Mouse (Mus musculus): ENCODE measurements around the gene Lrba.

The Lrba gene

DNA sequence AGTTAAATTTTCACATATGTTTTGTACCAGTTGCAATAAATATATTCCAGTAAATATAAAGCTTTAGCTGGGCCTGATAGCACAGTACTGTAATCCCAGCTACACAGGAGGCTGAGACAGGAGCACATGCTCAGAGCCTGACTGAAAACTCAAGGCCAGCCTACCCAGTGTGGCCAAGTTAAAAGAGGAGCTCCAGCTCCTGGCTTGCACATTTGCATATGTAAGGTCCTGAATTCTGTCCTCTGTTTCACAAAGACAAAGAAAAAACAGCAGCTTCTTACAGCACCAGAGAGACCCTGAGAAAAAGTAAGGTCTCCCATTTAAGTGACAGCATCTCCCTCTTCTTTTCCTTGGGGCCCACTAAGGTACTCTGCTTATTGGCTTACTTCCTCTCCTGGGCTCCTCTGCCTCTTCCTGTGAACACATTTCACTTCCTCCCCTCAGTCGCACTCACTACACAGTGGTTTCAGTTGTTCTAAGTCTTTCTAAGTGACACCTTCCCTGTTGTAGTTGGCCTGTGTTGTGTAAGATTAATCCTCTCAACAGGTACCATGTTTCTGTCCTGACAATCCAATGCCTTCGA, 453.2 kb downstream of the Lrba start:
- no peak for DNase-seq (ENCODE audit: low spot score in 2 of 2)

DNA sequence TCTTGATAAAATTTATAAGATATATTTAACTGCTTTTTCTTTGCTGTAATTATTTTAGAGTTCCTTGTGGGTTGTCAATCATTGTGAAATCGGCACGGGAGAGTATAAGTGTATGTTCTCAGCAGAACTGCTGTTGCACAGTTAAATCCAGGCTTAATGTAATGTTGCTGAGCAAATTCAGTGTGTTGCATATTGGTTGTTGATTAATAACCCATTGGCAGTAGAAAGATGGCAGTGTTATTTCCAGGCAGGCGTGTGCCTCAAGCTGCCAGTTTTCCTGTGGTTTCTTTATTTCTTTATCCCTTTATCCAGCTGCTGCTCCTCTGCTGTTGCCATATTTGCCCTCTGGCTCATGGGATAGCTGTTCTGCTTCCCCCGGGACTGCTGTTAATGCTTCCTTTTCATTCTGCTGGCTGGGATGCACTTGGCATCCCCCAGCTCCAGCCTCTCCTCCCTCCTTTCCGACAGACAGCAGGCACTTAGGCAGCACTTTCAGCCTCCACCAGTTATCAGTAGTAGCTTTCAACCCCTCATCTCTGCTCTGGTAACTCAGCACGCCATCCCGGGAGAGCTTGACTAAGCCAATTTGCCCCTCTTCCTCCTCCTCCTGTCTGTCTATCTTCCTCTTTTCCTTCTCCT, 463.2 kb downstream of the Lrba start:
- DNase-seq (ENCODE audit: low spot score in 2 of 2), result no peak

DNA sequence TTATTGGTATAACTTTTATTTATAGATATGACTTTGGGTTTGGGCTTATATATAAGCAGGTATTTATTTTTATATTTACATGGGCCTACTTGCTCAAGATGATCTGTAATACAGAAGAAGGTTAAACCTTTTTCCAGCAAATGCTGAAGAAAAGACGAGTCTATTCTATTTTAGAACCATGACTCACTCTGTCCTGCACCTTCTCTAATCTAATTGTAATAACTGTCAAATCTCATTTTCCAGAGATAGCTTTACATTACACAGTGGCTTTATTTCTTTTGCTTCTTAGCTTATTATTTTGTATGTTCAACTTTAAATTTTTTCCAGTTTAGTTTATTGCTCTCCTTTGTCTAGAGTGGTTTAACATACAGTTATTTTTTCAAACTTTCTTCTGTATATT, 464.0 kb downstream of the Lrba start:
- no peak for DNase-seq (ENCODE audit: low spot score in 2 of 2)

DNA sequence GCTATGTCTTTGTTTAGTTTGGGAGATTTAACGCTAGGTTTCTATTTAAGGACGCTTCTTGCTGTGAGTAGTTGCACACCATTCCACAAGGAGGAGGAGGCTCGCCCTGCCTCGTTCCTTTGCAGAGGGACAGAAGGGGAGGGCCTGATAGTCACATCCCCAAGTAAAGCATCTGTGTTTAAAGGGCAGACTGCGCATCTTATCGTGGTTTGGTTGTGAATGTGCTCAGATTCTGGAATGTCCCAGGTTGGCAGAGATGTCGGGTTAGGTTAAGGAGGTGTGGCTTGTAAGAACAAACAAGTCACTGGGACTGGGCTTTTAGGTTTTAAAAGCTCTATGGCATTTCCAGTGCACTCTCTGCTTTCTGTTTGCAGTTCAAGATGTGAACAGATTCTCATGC, 464.8 kb downstream of the Lrba start:
- no peak for DNase-seq (ENCODE audit: low spot score in 2 of 2)

DNA sequence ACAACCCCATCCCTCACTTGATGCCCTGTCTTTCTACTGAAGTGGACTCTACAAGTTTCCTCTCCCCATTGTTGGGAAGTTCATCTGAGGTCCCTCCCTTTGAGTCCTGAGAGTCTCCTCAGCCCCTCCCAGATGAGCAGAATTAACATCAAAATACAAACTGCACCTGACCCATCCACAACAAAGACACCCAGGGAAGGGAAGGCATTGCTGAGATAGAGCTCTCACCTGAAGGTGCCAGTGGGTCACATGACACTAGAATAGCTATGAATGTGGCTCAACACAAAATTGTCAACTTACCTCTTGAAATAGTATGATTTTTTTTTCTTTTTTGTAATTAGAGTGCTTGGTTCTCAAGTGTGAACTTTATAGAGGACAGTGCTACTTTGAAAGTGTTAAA, 468.3 kb downstream of the Lrba start:
- DNase-seq (ENCODE audit: low spot score in 2 of 2), result no peak

DNA sequence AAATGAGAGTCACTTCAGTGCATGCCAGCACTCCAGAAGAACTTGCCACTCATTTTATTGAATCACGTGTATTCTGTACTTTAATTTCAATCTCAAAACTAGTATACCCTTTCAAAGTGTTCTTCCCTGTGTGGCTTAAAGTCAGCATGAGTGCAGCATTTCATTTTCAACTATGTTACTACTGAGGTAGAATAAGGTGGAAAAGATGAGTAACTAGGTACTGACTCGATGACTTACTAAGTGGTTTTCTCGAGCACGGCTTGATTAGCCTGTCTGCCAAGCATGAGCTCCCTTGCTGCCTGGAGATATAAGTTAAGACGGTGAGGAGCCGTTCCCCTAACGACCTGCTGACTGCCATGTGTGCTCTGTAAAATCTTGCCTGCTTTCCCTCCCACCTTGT, 469.1 kb downstream of the Lrba start:
- no peak for DNase-seq (ENCODE audit: low spot score in 2 of 2)

DNA sequence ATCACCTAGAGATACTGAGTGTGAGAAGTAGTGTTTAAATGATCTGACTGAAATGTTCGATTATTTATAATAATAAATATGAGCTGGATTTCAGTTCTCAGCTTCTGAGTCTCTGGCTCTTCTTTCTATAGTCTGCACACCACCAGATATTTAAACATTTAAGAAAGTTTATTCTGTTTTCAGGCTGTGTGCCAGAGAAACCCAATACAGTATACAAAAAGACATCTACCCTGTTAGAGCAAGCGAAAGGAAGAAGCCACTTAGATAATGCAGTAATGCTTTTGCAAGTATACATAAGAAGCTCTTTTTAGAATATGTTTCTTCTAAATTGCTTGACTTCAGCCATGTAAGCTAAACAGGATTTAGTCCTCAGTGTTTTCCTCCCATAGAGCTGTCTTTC, 474.5 kb downstream of the Lrba start:
- DNase-seq (ENCODE audit: low spot score in 2 of 2), result no peak

DNA sequence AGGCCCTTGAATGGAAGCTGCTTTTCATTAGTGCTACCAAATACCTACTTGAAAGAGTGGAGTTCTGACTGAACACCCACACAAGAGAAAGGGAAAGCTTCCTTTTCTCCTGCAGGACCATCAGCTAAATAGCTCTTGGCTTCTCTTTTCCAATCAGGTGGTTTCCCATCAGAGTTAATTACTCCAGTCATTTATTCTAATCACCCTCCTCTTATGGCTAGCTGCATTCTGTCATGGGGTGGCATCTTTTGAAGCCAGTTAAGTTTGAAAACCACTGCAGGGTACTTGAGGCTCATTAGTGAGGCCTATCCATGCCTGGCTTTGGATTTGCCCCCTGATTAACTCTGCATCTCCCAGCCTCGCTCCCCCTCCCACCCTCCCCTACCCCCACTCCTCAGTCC, 476.7 kb downstream of the Lrba start:
- no peak for DNase-seq (ENCODE audit: low spot score in 2 of 2)

DNA sequence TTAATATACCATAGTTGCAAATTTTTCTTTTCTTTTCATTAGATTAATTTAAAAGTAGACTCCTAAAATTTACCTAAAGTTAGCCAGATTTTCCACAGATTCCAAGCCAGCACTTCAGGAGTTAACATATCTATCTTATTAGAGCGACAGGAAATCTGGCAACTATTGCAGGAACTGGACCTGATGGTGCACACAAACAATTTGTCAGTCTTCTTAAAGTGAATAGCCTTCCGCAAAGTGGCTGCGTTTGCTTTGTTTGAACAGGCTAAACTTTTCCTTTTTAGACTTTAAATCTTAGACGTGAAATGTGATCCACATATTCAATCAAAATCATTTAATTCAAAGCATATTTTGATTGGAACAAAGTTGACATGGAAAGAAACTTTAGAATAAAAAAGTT, 485.0 kb downstream of the Lrba start:
- no peak for DNase-seq (ENCODE audit: low spot score in 2 of 2)

DNA sequence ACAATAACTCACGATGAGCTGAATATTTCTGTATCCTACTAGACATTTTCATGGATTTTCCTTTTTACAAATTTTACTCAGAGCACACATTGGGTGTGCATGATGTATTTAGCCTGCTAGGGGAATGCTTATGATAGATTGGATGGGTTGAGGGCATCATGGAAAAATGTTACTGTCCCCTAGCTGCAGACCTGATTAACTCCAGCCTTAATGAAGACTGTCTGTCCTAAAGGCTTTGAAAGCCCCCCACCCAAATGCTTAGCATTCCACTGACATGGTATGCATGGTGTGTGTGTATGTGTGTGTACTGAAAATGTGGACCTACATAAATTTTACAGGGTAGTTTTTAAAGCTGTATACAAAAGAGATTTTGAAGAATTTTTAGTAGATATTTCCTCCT, 487.1 kb downstream of the Lrba start:
- no peak for DNase-seq (ENCODE audit: low spot score in 2 of 2)

DNA sequence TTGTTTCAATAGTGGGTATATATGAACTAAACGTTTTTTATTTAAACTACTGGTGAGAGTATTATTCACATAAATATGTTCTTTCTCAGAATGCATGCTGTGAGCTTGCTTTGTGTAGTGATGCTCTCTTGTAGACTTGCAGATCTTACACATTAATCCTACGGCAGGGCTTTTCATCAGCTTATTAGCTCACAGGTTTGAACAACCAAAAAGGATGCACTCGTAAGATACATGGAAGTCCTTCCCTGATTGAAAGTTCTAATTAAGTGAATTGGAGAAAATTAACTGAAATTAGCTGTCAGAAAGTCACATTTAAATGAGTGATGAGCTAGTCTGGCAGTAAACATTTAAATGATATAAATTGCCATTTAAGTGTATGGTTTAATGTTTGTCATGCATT, 488.3 kb downstream of the Lrba start:
- DNase-seq (ENCODE audit: low spot score in 2 of 2), result no peak

DNA sequence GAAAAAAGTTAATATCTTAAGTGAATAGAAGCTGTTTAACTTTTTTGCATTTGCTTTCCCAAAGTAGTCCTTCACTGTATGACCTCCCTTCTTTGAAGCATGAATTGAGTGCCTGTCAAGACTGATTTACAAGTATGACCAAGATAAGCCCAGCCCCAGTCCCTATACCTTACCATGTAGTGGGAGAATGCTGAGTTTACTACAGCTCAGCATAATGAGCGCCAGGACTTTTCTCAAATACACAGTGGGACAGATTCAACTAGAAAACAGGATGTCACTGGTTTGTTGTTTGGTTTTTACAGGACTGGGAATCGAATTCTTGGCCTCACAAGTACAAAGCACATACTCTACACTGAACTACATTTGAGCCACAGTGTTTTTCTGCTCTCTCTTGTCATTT, 490.0 kb downstream of the Lrba start:
- no peak for DNase-seq (ENCODE audit: low spot score in 2 of 2)

DNA sequence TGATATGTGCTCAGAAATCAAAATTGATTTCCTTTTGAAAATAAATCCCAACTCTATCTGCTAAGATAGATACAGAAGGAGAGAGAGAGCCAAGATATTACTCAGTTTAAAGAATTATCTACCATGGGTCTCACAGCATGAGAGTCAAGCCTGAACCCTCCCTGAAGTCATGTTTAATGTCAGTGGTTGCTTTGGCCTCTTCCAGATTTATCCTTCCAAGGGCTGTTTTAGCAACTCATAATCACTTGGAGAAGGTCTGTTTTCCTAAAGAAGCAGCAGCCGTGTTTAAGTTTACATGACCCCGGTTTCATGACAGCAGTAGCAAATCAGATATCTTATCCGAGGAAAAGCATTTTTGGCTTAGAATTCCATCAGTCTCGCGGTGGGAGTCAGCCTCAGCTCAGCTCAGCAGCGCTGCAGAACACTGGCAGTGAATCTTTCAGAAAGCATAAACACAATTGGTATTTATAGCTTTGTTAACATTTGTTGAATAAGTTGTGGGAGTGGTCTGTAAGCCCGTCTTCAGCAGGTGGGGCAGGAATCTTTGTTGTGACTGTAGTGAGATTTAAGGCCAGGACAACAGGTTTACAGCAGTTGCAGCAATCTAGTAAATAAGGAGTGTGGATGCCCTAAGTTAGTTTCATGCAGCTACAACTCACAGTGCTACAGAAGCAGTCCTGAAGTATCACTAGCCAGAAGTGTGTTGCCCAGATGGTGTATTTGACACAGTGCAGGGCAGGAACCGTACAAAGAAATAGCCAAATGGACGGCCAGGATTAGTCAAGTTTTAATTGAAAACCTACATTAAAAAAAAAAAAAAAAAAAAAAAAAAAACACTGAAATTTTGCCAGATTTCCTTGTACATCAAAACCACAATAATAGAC, 499.2 kb downstream of the Lrba start:
- DNase-seq (ENCODE audit: low spot score in 2 of 2), result no peak

DNA sequence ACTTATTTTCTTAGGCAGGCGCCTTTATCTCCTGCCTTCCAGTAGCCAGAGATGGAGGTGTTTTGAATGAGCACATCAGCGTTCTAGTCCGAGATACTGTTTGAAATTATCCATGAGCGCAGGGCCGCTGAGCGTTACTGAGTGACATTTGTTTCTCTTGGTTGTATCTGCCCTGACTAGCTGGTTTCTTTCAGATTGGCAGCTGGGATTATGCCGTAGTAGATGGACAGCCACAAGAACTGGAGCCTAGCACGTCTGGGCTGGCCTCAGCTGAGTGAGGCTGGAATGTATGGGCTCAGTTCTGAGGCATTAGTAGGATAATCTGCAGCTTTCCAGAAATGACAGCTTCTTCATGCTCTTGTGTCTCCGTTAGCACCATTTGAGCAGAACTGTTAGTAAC, 500.6 kb downstream of the Lrba start:
- no peak for DNase-seq (ENCODE audit: low spot score in 2 of 2)

DNA sequence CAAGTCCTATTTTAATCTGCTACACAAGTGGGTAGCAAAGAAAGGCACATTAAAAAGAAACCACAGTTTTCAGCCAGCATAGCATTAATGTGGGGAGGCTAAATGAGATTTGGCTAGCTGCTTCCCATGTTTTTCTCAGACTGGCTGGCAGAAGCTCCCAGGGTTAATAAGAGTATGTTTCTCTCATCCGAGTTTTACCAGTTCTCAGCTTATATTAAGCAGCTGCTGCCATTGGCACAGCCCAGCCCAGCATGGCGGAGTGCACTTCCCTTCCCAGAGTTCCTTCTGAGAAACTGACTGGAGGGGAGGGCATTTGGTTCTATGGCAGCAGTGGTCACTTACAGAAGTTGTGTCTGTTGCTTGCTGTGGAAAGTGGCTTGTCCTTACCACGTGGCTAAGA, 514.4 kb downstream of the Lrba start:
- no peak for DNase-seq (ENCODE audit: low spot score in 2 of 2)

DNA sequence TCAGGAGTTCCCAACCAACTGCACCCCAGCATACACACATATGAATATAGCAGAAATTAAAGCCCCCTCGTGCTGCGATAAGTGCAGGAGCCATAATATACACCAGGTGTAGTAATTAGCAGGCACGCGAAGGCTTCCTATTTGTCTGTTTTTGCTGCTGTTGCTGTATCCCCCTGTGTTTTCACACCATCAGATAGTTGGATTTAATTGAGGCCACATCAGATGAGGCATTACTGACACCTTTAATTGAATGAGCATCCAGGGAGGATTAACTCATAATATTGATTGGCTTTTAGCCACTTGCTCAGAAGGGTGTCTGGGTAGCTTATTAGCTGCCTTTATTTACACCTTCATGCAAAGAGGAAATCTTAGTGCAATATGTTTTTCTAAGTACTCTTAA, 515.3 kb downstream of the Lrba start:
- DNase-seq (ENCODE audit: low spot score in 2 of 2), result no peak

DNA sequence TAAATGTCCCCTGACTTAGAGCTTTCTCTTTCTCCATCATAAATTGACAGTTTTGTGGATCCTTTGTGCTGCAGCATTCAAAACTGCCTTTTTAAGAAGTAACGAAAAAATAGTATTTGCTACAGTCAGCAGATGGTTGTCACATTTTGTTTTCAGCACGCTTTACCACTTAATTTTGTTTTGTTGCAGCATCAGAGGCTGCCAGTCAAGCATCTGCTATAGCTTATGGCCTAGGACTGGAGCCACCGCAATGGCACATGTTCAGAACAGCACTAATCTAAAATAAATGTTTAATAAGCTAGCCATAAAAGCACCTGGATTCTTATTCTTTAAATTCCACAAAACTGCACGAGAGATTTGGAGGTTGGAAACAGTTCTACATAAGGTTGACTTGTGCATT, 520.9 kb downstream of the Lrba start:
- no peak for DNase-seq (ENCODE audit: low spot score in 2 of 2)

DNA sequence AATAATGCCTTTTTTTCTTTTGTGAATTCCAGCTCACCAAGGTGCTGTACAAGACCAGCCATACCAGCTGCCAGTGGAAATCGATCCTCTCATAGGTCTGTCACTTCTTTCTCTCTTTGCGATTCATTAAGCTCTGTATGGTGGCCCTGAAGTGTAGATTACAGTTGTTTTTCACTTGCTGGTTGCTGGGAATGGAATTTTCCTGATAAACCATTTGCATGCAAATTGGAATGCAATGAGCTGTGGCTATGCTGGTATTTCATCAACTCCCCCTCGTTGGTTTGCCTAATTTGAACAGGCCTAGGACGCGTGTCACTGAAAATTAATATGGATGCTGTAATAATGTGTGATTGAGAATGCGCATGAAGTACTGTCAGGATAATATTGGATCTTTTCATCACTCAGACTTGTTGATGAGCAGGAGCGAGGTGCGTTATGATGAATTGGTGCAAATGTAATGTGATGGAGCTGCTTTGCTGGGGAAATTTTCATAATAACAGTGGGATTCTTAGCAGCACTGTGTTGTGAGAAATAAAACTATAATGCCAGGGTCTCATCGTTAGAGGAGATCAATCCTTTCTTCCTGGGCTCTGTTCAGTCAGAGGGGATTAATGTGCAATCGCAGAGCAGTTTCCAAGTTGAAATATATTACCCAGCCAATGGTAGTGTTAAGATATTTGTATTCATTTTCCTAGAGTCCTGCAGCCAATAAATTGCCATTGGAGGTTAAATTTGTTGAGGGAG, 521.5 kb downstream of the Lrba start:
- DNase-seq (ENCODE audit: low spot score in 2 of 2), result no peak

DNA sequence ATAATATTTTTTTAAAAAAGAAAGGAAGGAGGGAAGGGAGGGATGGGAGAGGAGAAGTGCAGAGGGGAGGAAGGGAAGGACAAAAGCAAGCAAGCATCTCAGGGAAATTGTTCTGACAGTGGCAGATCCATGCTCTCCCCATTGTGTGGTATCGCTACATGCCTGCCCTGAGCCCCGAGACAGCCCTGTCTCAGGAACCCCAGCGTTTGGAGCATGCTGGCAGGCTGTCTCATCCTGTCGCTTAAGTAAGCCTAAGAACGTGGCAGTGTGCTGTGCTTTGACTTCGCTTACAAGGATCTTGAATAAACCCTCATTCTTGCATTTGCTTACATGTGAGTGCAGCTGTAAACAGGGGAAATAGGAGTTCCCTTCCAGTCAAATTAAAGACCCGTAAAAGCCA, 526.2 kb downstream of the Lrba start:
- DNase-seq (ENCODE audit: low spot score in 2 of 2), result no peak

DNA sequence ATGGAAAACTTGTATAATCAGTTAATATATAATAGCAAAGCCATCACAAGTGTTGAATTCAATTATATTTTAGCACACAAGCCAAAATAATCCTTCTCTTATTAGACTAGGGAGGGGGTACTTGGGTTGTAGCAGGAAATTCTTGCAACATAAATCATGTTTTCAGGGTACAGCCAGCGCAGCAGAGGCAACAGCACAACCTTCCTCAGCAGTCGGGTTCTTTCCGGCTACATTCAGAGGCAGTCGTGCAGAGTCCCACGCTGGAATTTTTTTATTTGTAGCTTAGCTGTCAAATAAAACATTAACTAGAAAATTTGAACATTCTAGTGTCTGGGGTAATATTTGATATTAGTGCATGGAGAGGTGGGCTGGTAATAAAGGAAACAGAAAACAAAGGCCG, 529.7 kb downstream of the Lrba start:
- DNase-seq (ENCODE audit: low spot score in 2 of 2), result no peak

DNA sequence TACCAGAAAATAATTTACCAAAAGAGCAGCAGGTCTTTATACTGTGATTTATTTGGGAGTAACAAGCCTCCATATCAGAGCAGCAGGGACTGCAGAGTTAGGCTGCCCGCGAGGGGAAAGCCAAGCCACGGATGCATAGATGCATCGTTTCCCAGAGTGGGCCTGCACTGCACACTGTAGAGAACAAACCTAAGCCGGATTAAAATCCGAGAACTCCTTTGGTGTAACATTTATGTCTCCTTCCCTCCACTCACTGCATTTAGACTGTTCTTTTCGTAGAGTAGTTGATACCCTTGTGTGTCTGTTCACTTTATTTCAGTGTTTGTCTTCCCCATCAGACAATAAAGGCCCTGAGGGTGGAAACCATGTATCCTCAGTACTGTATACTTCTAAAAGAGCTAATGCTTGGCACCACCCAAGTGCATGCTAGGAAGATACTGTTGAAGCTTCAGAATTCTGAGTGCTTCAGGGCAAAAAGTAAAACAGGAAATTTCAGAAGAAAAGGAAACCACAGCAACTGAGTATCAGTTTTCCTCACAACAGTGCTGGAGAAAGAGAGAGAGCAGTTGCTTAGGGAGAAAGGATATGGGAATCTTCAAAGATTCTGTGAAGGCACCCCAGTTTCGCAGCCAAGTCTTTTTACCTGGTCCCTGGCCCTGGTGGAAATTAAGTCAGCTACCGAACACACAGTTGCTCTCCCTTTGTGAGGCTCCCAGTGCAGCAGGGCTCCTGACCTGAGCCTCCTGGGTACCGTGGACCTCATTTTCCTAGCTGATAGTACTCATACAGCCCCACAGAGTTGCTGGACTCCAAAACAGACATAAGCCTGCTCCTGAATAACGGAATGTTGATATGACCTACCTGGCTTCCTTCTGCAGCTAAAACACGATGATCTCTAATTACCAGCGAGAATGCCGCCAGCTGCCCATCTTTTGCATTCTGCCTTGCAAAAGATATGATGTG, 530.4 kb downstream of the Lrba start:
- no peak for DNase-seq (ENCODE audit: low spot score in 2 of 2)
